Mouse (Mus musculus): ENCODE results near the gene Gstm1. TPM values are rescaled to one million over a fixed set of nuclear protein-coding genes. Genes with fewer than 3 reads are reported as not detected.
A peak's percentile ranks its signal among the peaks of the same experiment; 100 is the strongest.
"Not testable (repeated sequence)": the region's sequence is repeated elsewhere in the genome, so short reads cannot be mapped to it uniquely, and the experiment has no call there.

Gene Gstm1
- polyA plus RNA-seq, 1 experiment from 2014 or later: 83.2 TPM

- Histone ChIP-seq H3K4me2 (no peak overlapping the region), H3K9me3 (no peaks in the 10 kb centered on the region), H3K27me3 (no peaks in the 10 kb centered on the region), H3K4me1 (no peaks in the 10 kb centered on the region), H3K27ac (no peak overlapping the region), H3K9ac (no peak overlapping the region), H3K36me3 (no peaks in the 10 kb centered on the region), H3K4me3 (no peak overlapping the region)
- no peak for ATAC-seq (ENCODE audit: insufficient number of reproducible peaks, insufficient read depth, low FRiP score, low TSS enrichment, low read depth)
Measured at GRCm38 (mm10) chr3:108032113-108032512, 14.3 kb upstream of the Gstm1 start.

DNA sequence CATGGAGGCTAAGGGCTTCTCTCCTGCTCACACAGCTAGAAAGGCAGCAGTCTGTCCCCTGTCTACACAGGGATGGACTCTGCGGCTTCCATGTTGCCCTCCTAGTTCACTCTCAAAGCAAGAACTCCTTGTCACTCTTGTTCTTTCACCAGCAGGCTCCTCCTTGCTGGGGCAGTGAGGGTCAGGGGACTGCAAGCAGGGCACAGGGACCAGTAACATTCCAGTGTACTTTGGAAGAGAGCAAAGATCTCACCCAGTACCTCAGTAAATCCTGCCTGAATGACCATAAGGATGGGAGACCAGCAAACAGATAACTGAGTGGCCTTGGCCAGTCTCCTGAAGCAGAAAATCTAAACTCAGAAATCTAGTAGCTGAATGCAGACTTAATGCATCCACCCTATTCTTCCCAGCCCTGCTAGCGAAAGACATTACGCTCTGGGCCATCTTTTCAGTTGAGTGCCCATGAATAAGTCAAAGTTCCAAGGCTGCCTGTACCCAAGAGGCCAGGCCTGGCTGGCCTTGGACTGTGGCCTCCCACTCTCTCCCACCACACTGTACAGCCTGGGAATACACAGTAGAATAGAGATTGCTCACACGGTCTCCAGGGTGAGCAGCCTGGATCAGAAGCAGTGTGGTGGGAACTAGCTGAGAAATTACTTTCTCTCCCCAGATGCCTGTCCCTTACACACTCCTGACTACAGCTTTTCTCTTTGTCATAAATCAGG, 11.0 kb upstream of the Gstm1 start:
- Histone ChIP-seq H3K4me3 (no peak overlapping the region), H3K4me1 (no peaks in the 10 kb centered on the region), H3K27me3 (no peaks in the 10 kb centered on the region), H3K4me2 (no peak overlapping the region), H3K36me3 (no peaks in the 10 kb centered on the region), H3K27ac (no peak overlapping the region), H3K9me3 (no peaks in the 10 kb centered on the region), H3K9ac (no peak overlapping the region)
- no peak for ATAC-seq (ENCODE audit: insufficient number of reproducible peaks, insufficient read depth, low FRiP score, low TSS enrichment, low read depth)
- 84% methylated on average over 4 of the region's 4 CpGs for WGBS

GRCm38 (mm10) chr3:108026597-108026996, 8.8 kb upstream of the Gstm1 start:
- no peaks in the 10 kb centered on the region for H3K27me3 ChIP-seq
- 71% methylated on average over 1 of the region's 1 CpGs for WGBS
- no peak overlapping the region for H3K4me2 ChIP-seq
- H3K27ac ChIP-seq: no peak overlapping the region
- H3K36me3 ChIP-seq: no peaks in the 10 kb centered on the region
- H3K4me1 ChIP-seq: no peaks in the 10 kb centered on the region
- no peaks in the 10 kb centered on the region for H3K9me3 ChIP-seq
- no peak overlapping the region for H3K4me3 ChIP-seq
- ATAC-seq (ENCODE audit: insufficient number of reproducible peaks, insufficient read depth, low FRiP score, low TSS enrichment, low read depth): no peak
- H3K9ac ChIP-seq: no peak overlapping the region

DNA sequence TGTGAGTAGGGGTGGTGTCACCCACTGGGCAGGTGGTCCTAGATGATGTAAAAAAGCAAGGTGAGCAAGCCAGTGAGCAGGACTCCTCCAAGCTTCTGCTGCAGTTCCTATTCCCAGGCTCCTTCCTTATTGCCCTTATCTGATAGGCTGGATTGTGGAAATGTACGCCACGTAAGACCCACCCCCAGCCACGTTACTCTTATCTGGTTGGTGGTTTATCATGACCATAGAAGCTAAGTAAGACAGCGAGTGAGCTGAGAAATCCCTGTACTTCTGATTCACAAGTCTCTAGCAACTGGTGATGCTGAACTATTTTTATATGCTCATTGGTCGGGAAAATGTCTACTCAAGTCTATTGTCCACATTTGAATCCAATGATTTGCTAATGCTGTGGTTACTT, 8.3 kb upstream of the Gstm1 start:
- 75% methylated on average over 5 of the region's 5 CpGs for WGBS
- H3K4me2 ChIP-seq: no peak overlapping the region
- no peaks in the 10 kb centered on the region for H3K4me1 ChIP-seq
- no peak for ATAC-seq (ENCODE audit: insufficient number of reproducible peaks, insufficient read depth, low FRiP score, low TSS enrichment, low read depth)
- no peak overlapping the region for H3K9ac ChIP-seq
- no peaks in the 10 kb centered on the region for H3K36me3 ChIP-seq
- H3K4me3 ChIP-seq: no peak overlapping the region
- H3K27ac ChIP-seq: no peak overlapping the region
- H3K9me3 ChIP-seq: no peaks in the 10 kb centered on the region
- H3K27me3 ChIP-seq: no peaks in the 10 kb centered on the region

GRCm38 (mm10) chr3:108025318-108025717, 7.5 kb upstream of the Gstm1 start:
- Histone ChIP-seq H3K9me3 (no peaks in the 10 kb centered on the region), H3K4me3 (no peak overlapping the region), H3K27me3 (no peaks in the 10 kb centered on the region), H3K36me3 (no peaks in the 10 kb centered on the region), H3K9ac (no peak overlapping the region), H3K27ac (no peak overlapping the region), H3K4me2 (no peak overlapping the region), H3K4me1 (no peaks in the 10 kb centered on the region)
- ATAC-seq (ENCODE audit: insufficient number of reproducible peaks, insufficient read depth, low FRiP score, low TSS enrichment, low read depth): no peak
- WGBS: 79% methylated on average over 4 of the region's 4 CpGs

- no peaks in the 10 kb centered on the region for H3K27me3 ChIP-seq
- H3K4me2 ChIP-seq: no peak overlapping the region
- H3K36me3 ChIP-seq: no peaks in the 10 kb centered on the region
- H3K4me3 ChIP-seq: no peak overlapping the region
- no peak for ATAC-seq (ENCODE audit: insufficient number of reproducible peaks, insufficient read depth, low FRiP score, low TSS enrichment, low read depth)
- H3K9me3 ChIP-seq: no peaks in the 10 kb centered on the region
- H3K4me1 ChIP-seq: peaks cover 6% of the 10 kb centered on the region; the same call in 1 of the 2 replicates
- no peak overlapping the region for H3K9ac ChIP-seq
- H3K27ac ChIP-seq: no peak overlapping the region
- WGBS: 71% methylated on average over 6 of the region's 6 CpGs
Measured at GRCm38 (mm10) chr3:108022650-108023049, 4.9 kb upstream of the Gstm1 start.

DNA sequence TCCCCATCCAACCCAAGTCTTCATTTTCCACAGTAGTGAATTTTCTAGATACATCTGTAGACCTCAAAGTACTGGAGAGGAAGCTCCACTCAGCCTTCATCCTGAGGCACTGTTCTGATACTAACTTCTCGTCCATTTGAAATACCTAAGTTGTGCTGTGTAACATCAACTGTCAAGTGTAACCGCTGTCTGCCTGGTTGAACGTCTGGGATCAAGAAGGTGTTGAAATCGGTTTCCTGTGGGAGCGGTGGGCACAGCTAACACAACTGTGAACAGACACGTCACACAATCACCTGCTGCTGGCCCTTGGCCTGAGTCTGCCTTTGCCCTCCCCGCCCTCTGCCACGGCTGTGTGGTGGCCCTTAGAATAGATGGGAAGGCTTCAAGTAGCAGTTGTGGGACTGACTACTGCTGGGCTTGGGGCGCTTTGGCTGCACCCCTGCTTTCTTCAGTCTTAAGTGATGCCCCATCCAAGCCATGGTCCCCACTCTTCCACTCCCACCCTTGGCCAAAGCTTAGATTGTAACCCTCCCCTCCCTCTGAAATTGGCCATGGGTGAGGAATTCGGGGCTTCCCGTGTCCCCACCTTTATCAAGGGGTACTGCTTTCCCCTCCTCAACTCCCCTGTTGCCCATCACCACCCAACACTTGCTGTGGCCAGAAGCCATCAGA, 2.7 kb upstream of the Gstm1 start:
- not testable (repeated sequence) for H3K9ac ChIP-seq; H3K27me3 ChIP-seq; H3K4me2 ChIP-seq; H3K27ac ChIP-seq; H3K36me3 ChIP-seq; H3K4me3 ChIP-seq; H3K9me3 ChIP-seq; ATAC-seq (ENCODE audit: insufficient number of reproducible peaks, insufficient read depth, low FRiP score, low TSS enrichment, low read depth)
- peaks cover 15% of the 10 kb centered on the region for H3K4me1 ChIP-seq
- WGBS: 80% methylated on average over 11 of the region's 11 CpGs

- not testable (repeated sequence) for H3K27ac ChIP-seq; ATAC-seq (ENCODE audit: insufficient number of reproducible peaks, insufficient read depth, low FRiP score, low TSS enrichment, low read depth)
Measured at GRCm38 (mm10) chr3:108019226-108019625, 1.5 kb upstream of the Gstm1 start.

DNA sequence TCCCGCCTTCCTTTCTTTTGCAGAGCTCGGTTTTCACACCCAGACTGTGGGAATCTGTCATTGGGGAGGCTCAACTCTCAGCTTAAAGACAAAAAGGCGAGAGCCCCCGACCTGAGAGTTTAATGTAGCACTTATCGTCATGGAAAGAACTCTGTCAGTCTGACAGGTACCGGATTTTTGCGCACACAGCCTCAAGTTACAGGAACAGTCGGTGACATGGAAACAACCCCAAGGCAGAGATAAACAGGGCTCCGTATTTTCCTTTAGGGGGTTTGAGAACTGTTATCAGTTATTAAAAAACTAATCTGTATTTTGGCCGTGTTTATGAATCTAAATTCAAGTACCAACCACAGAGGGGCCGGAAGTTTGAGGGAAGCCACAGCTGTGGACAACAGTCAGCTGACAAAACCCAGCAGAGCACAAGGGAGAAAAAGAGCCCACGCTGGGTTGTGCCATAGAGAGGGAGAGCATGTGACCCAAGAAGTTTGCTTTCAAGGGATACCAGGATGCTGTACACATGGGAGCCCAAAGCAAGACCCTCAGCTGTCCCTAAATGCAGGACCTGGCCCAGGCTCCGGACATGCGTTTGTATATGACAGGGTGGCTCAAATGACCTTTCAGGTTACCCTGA, 532 bp upstream of the Gstm1 start:
- Histone ChIP-seq H3K9me3 (no peaks in the 10 kb centered on the region), H3K9ac (peak overlapping the region; percentile 65), H3K4me2 (peak overlapping the region; percentile 82), H3K27ac (peak overlapping the region; percentile 93), H3K36me3 (no peaks in the 10 kb centered on the region), H3K4me3 (peak overlapping the region; percentile 47), H3K27me3 (no peaks in the 10 kb centered on the region), H3K4me1 (peaks cover 15% of the 10 kb centered on the region)
- no peak for ATAC-seq (ENCODE audit: insufficient number of reproducible peaks, insufficient read depth, low FRiP score, low TSS enrichment, low read depth)
- WGBS: 22% methylated on average over 14 of the region's 14 CpGs

More at GRCm38 (mm10) chr3:108019226-108019625, 1.5 kb upstream of the Gstm1 start:
- not testable (repeated sequence) for H3K27me3 ChIP-seq, H3K4me3 ChIP-seq, H3K9ac ChIP-seq, H3K36me3 ChIP-seq, H3K4me2 ChIP-seq, H3K9me3 ChIP-seq
- WGBS: 68% methylated on average over 3 of the region's 3 CpGs
- peaks cover 15% of the 10 kb centered on the region for H3K4me1 ChIP-seq

- not testable (repeated sequence) for H3K4me3 ChIP-seq; H3K9me3 ChIP-seq; H3K27me3 ChIP-seq; H3K36me3 ChIP-seq; ATAC-seq (ENCODE audit: insufficient number of reproducible peaks, insufficient read depth, low FRiP score, low TSS enrichment, low read depth); H3K27ac ChIP-seq
- 88% methylated on average over 5 of the region's 5 CpGs for WGBS
- Histone ChIP-seq H3K4me2 (peak overlapping the region; percentile 82), H3K9ac (peak overlapping the region; percentile 40; the same call in 1 of the 2 replicates), H3K4me1 (peaks cover 15% of the 10 kb centered on the region)
Measured at GRCm38 (mm10) chr3:108016468-108016867, 1.3 kb downstream of the Gstm1 start.

DNA sequence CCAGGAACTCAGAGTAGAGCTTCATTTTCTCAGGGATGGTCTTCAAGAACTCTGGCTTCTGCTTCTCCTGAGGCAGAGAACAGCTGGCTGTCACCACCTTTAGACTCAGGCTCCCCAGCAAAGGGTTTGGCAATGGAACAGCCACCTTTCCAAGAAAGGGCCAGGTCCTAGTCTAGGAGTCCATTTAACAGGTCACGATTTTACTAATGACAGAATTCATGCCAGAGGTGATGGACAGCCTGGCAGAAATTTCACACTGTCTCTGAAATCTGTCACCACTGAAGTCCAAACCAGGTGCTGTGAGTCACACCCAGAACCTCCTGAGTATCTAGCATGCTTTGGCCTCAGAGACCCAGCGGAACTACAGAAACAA, 2.8 kb downstream of the Gstm1 start:
- Histone ChIP-seq H3K9ac (no peak overlapping the region), H3K36me3 (no peaks in the 10 kb centered on the region), H3K4me1 (peaks cover 15% of the 10 kb centered on the region), H3K4me3 (no peak overlapping the region), H3K27me3 (no peaks in the 10 kb centered on the region), H3K27ac (no peak overlapping the region), H3K9me3 (no peaks in the 10 kb centered on the region), H3K4me2 (no peak overlapping the region)
- no peak for ATAC-seq (ENCODE audit: insufficient number of reproducible peaks, insufficient read depth, low FRiP score, low TSS enrichment, low read depth)
- 94% methylated on average over 2 of the region's 2 CpGs for WGBS

Data from embryonic facial prominence, embryonic 13.5 days (tissue).